Mouse (Mus musculus): ENCODE measurements at regions not wholly inside any gene's neighbourhood (a gene's known extent, or its start where the extent isn't known, plus 50 kb on each side); places are given as distances from the start of the nearest gene placed in this dataset.

DNA sequence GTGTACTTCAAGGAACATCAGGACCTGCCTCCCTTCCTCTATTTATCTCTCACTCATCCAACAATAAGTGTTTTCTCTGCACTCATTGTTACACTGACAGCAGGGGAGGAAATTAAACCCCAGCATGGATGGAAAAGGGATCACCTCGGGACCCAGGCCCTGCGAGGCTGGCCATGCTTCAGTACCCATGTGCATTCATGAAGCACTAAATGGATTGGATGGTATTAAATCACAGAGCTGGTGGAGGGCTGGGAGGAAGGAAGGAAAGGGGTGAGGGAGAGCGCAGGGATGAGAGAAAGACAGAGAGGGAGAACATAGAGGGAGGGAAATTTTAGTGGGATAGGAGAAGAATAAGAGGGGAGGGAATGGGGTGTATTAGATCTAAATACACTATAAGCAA lies 59.7 kb upstream of the Ppm1h start:
- H3K4me1 ChIP-seq (ENCODE audit: control insufficient read depth, insufficient read depth, low read length), result no peaks in the 10 kb centered on the region
- no peak overlapping the region for H3K4me3 ChIP-seq (ENCODE audit: insufficient read depth, low read length)
- H3K27ac ChIP-seq (ENCODE audit: insufficient read depth, low read length), result no peak overlapping the region
- no peak for TF ChIP-seq POLR2A (IDR thresholded peaks at IDR 0.05; ENCODE audit: extremely low read depth, insufficient read depth, low read length)

DNA sequence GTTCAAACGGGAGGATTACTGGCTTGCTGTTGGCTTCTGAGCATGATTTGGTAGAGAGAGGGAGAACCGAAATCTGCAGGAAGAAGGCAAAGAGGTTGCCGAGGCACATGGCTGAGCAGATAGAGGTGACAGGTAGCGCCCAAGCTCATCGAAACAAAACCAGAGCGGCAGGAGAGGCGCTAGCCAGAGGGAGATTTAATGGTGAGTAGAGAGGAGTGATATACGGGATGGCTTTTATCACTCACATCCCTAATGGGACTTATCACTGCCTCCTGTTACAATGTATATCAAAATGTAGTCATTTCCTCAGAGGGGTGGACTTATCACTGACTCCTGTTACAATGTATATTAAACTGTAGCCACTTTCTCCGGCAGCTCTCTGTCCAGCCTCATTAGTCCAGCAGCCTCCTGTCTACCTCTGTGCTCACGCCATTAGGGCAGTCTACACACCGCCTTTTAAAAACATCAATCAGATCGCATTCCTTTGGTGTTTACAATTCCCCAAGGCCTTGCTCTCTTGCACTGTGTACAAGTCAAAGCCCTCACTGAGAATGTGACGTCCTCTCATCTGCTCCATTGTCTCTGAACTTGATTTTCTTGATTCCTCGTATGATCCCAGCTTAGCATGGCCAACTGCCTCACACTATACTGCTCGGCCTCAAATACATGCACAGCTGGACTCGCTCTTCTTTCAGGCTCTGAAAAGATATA lies 59.0 kb upstream of the Ppm1h start:
- Histone ChIP-seq H3K27ac (ENCODE audit: insufficient read depth, low read length) (no peak overlapping the region), H3K4me1 (ENCODE audit: control insufficient read depth, insufficient read depth, low read length) (no peaks in the 10 kb centered on the region), H3K4me3 (ENCODE audit: insufficient read depth, low read length) (no peak overlapping the region)
- TF ChIP-seq CTCF (IDR thresholded peaks at IDR 0.05; ENCODE audit: extremely low read depth, insufficient read depth, low read length), result no peak
- no peak for TF ChIP-seq POLR2A (IDR thresholded peaks at IDR 0.05; ENCODE audit: extremely low read depth, insufficient read depth, low read length)

Measured in cortical plate, adult 2 months (tissue).